Mouse (Mus musculus) cerebellum, postnatal 25 days (tissue): ENCODE measurements around the gene Wdr19.
"Not testable (repeated sequence)": the region's sequence is repeated elsewhere in the genome, so short reads cannot be mapped to it uniquely, and the experiment has no call there.

Source experiments
- DNase-seq, 2 experiments: peaks; one replicate each; pipeline ENCODE4 v3.0.0; 2021; ENCODE audit warnings: mixed read lengths in 2 of 2

The Wdr19 gene

GRCm38 (mm10) chr5:65194441-65194840 lies 5.1 kb upstream of the Wdr19 start:
- DNase-seq, result no peak

- DNase-seq, result no peak
Observed at GRCm38 (mm10) chr5:65204726-65205125, 5.2 kb downstream of the Wdr19 start.

GRCm38 (mm10) chr5:65213321-65213720 lies 13.8 kb downstream of the Wdr19 start:
- peak; percentile 47 to 69 for DNase-seq

- DNase-seq, result no peak
Observed at GRCm38 (mm10) chr5:65217305-65218269, 18.1 kb downstream of the Wdr19 start.

GRCm38 (mm10) chr5:65221037-65221436 lies 21.5 kb downstream of the Wdr19 start:
- DNase-seq, result no peak

- DNase-seq, result no peak
Observed at GRCm38 (mm10) chr5:65224056-65224455, 24.6 kb downstream of the Wdr19 start.

- peak in 1 of 2 experiments; percentile 31 for DNase-seq
Observed at GRCm38 (mm10) chr5:65231289-65232003, 31.9 kb downstream of the Wdr19 start.

GRCm38 (mm10) chr5:65242740-65243139 lies 43.2 kb downstream of the Wdr19 start:
- DNase-seq, result peak in 1 of 2 experiments; percentile 60

GRCm38 (mm10) chr5:65247296-65247695 lies 47.8 kb downstream of the Wdr19 start:
- DNase-seq, result no peak

- DNase-seq, result no peak
Observed at GRCm38 (mm10) chr5:65250185-65250855, 50.8 kb downstream of the Wdr19 start.

- no peak for DNase-seq
Observed at GRCm38 (mm10) chr5:65257910-65258505, 58.5 kb downstream of the Wdr19 start.

GRCm38 (mm10) chr5:65273966-65274365 lies 74.5 kb downstream of the Wdr19 start:
- DNase-seq, result no peak

- DNase-seq, result no peak
Observed at GRCm38 (mm10) chr5:65279133-65279651, 79.7 kb downstream of the Wdr19 start.

- no peak for DNase-seq
Observed at GRCm38 (mm10) chr5:65281216-65281615, 81.7 kb downstream of the Wdr19 start.

- peak in 1 of 2 experiments; percentile 24 for DNase-seq
Observed at GRCm38 (mm10) chr5:65284171-65284570, 84.7 kb downstream of the Wdr19 start.

GRCm38 (mm10) chr5:65287751-65288701 lies 88.5 kb downstream of the Wdr19 start:
- DNase-seq, result peak; percentile 72 to 73

GRCm38 (mm10) chr5:65289009-65289408 lies 89.5 kb downstream of the Wdr19 start:
- not testable (repeated sequence) for DNase-seq

- DNase-seq, result no peak
Observed at GRCm38 (mm10) chr5:65293627-65294026, 94.1 kb downstream of the Wdr19 start.

- DNase-seq, result no peak
Observed at GRCm38 (mm10) chr5:65294270-65294669, 94.8 kb downstream of the Wdr19 start.

- DNase-seq, result no peak
Observed at GRCm38 (mm10) chr5:65298167-65298950, 98.9 kb downstream of the Wdr19 start.
